Mouse (Mus musculus) MEL (cell line): ENCODE measurements around the gene Prdm11. TPM values are rescaled to one million over a fixed set of nuclear protein-coding genes. Genes with fewer than 3 reads are reported as not detected.

Experiments
- DNase-seq: peaks from one replicate; pipeline ENCODE4 v3.0.0; 2011; ENCODE audit warnings: low read depth, low spot score
- H3K27ac ChIP-seq: 2 replicates; pipeline ENCODE4 v1.5.1; 2012; ENCODE audit warnings: low read depth, mild to moderate bottlenecking, control low read depth, low read length, moderate library complexity; ENCODE audit not compliant: control insufficient read depth
- H3K27me3 ChIP-seq, 2 experiments: fragments of 150-350 bp in 1 of 2; sonication (generic) in 1 of 2; 2 replicates each; pipeline ENCODE4 v1.6.1; 2012; ENCODE audit warnings: low read length in 2 of 2, mild to moderate bottlenecking in 2 of 2, improper control_type of control experiment in 1 of 2, moderate library complexity in 1 of 2; ENCODE audit not compliant: insufficient read depth in 2 of 2, control insufficient read depth in 1 of 2
- H3K36me3 ChIP-seq, 2 experiments: 2 replicates each; pipeline ENCODE4 v1.6.1; 2012 to 2014; ENCODE audit warnings: low read length in 2 of 2, improper control_type of control experiment in 1 of 2, inconsistent platforms in 1 of 2, mild to moderate bottlenecking in 1 of 2; ENCODE audit not compliant: insufficient read depth in 2 of 2, control insufficient read depth in 1 of 2
- H3K4me1 ChIP-seq, 2 experiments: fragments of 150-350 bp in 1 of 2; sonication (generic) in 1 of 2; 2 replicates each; pipeline ENCODE4 v1.6.1; 2012; ENCODE audit warnings: low read length in 2 of 2, improper control_type of control experiment in 1 of 2, mild to moderate bottlenecking in 1 of 2; ENCODE audit not compliant: insufficient read depth in 2 of 2, control insufficient read depth in 1 of 2
- H3K4me3 ChIP-seq, 2 experiments: fragments of 150-350 bp in 1 of 2; sonication (generic) in 1 of 2; 2 replicates each; pipeline ENCODE4 v1.5.1; 2012; ENCODE audit warnings: low read depth in 2 of 2, low read length in 2 of 2, mild to moderate bottlenecking in 2 of 2, moderate library complexity in 2 of 2, control low read depth in 1 of 2, improper control_type of control experiment in 1 of 2; ENCODE audit not compliant: control insufficient read depth in 1 of 2, insufficient read depth in 1 of 2
- H3K79me2 ChIP-seq: 2 replicates; pipeline ENCODE4 v1.6.1; 2012; ENCODE audit warnings: mild to moderate bottlenecking, low read length, moderate library complexity; ENCODE audit not compliant: control insufficient read depth, poor library complexity, insufficient read depth
- H3K9ac ChIP-seq: 2 replicates; pipeline ENCODE4 v1.6.1; 2012; ENCODE audit warnings: low read depth, mild to moderate bottlenecking, control low read depth, low read length, moderate library complexity; ENCODE audit not compliant: control insufficient read depth, poor library complexity, severe bottlenecking
- H3K9me3 ChIP-seq: fragments of 150-350 bp; sonication (generic); replicated peaks from 2 replicates; pipeline ENCODE4 v1.6.1; 2012; ENCODE audit warnings: mild to moderate bottlenecking, low read length, improper control_type of control experiment, moderate library complexity; ENCODE audit not compliant: insufficient read depth
- BHLHE40 ChIP-seq: IDR thresholded peaks from 2 replicates; pipeline ENCODE4 v1.6.1; 2012; ENCODE audit warnings: low read depth, mild to moderate bottlenecking, inconsistent platforms, low read length, improper control_type of control experiment, borderline replicate concordance
- CHD1 ChIP-seq: IDR thresholded peaks from 2 replicates; pipeline ENCODE4 v1.6.1; 2012; ENCODE audit warnings: low read depth, mild to moderate bottlenecking, inconsistent platforms, low read length, improper control_type of control experiment
- CHD2 ChIP-seq: IDR thresholded peaks from 2 replicates; pipeline ENCODE4 v1.6.1; 2011; ENCODE audit warnings: low read length, improper control_type of control experiment
- E2F4 ChIP-seq: IDR thresholded peaks from 2 replicates; pipeline ENCODE4 v1.6.1; 2011; ENCODE audit warnings: low read depth, low read length, improper control_type of control experiment, borderline replicate concordance
- ELF1 ChIP-seq: IDR thresholded peaks from 2 replicates; pipeline ENCODE4 v1.6.1; 2014; ENCODE audit warnings: low read depth, mild to moderate bottlenecking, inconsistent platforms, low read length, improper control_type of control experiment, moderate library complexity
- EP300 ChIP-seq, 2 experiments: IDR thresholded peaks; 2 replicates each; pipeline ENCODE4 v1.6.1; 2011; ENCODE audit warnings: improper control_type of control experiment in 2 of 2, low read length in 2 of 2, low read depth in 1 of 2, mild to moderate bottlenecking in 1 of 2
- GATA1 ChIP-seq: IDR thresholded peaks from 2 replicates; pipeline ENCODE4 v1.6.1; 2011; ENCODE audit warnings: low read depth, low read length, improper control_type of control experiment
- HCFC1 ChIP-seq: IDR thresholded peaks from 2 replicates; pipeline ENCODE4 v1.6.1; 2012; ENCODE audit warnings: low read depth, mild to moderate bottlenecking, inconsistent platforms, low read length, improper control_type of control experiment, moderate library complexity
- JUND ChIP-seq: IDR thresholded peaks from 2 replicates; pipeline ENCODE4 v1.6.1; 2011; ENCODE audit warnings: low read depth, mild to moderate bottlenecking, improper control_type of control experiment, low read length
- KAT2A ChIP-seq: conservative IDR thresholded peaks from 2 replicates; pipeline ENCODE4 v1.6.1; 2012; ENCODE audit warnings: low read depth, low read length, improper control_type of control experiment, inconsistent platforms
- MAFK ChIP-seq: IDR thresholded peaks from 2 replicates; pipeline ENCODE4 v1.6.1; 2011; ENCODE audit warnings: low read depth, mild to moderate bottlenecking, low read length, improper control_type of control experiment, borderline replicate concordance
- MAX ChIP-seq: IDR thresholded peaks from 2 replicates; pipeline ENCODE4 v1.6.1; 2011; ENCODE audit warnings: low read length, improper control_type of control experiment
- MAZ ChIP-seq: IDR thresholded peaks from 2 replicates; pipeline ENCODE4 v1.6.1; 2012; ENCODE audit warnings: low read depth, mild to moderate bottlenecking, inconsistent platforms, low read length, improper control_type of control experiment
- MEF2A ChIP-seq: IDR thresholded peaks from 2 replicates; pipeline ENCODE4 v1.6.1; 2014; ENCODE audit warnings: low read depth, mild to moderate bottlenecking, inconsistent platforms, low read length, improper control_type of control experiment; ENCODE audit not compliant: poor library complexity, insufficient replicate concordance, severe bottlenecking; ENCODE audit errors: extremely low read depth
- MXI1 ChIP-seq: IDR thresholded peaks from 2 replicates; pipeline ENCODE4 v1.6.1; 2011; ENCODE audit warnings: mild to moderate bottlenecking, low read depth, low read length, improper control_type of control experiment
- MYB ChIP-seq: IDR thresholded peaks from 2 replicates; pipeline ENCODE4 v1.6.1; 2011; ENCODE audit warnings: mild to moderate bottlenecking, low read depth, low read length, improper control_type of control experiment
- MYC ChIP-seq: IDR thresholded peaks from 2 replicates; pipeline ENCODE4 v1.6.1; 2011; ENCODE audit warnings: low read depth, mild to moderate bottlenecking, low read length, improper control_type of control experiment, moderate library complexity
- NELFE ChIP-seq: IDR thresholded peaks from 2 replicates; pipeline ENCODE4 v1.6.1; 2011; ENCODE audit warnings: low read depth, low read length, improper control_type of control experiment
- POLR2A ChIP-seq, 2 experiments: IDR thresholded peaks; 2 replicates each; pipeline ENCODE4 v1.6.1; 2011 to 2012; ENCODE audit warnings: low read length in 2 of 2, mild to moderate bottlenecking in 2 of 2, control low read depth in 1 of 2, improper control_type of control experiment in 1 of 2, low read depth in 1 of 2, moderate library complexity in 1 of 2; ENCODE audit not compliant: control insufficient read depth in 1 of 2, insufficient read depth in 1 of 2, poor library complexity in 1 of 2
- POLR2AphosphoS2 ChIP-seq: IDR thresholded peaks from 2 replicates; pipeline ENCODE4 v1.6.1; 2011; ENCODE audit warnings: low read length, improper control_type of control experiment
- POLR2AphosphoS5 ChIP-seq: IDR thresholded peaks from 2 replicates; pipeline ENCODE4 v1.6.1; 2012; ENCODE audit warnings: low read depth, borderline replicate concordance, mild to moderate bottlenecking, inconsistent platforms, low read length, moderate library complexity, mixed read lengths
- RAD21 ChIP-seq: IDR thresholded peaks from 2 replicates; pipeline ENCODE4 v1.6.1; 2011; ENCODE audit warnings: mild to moderate bottlenecking, low read depth, low read length, improper control_type of control experiment
- SIN3A ChIP-seq: IDR thresholded peaks from 2 replicates; pipeline ENCODE4 v1.6.1; 2012; ENCODE audit warnings: low read length, improper control_type of control experiment, inconsistent platforms
- TCF12 ChIP-seq: IDR thresholded peaks from 2 replicates; pipeline ENCODE4 v1.6.1; 2014; ENCODE audit warnings: low read depth, mild to moderate bottlenecking, inconsistent platforms, low read length, improper control_type of control experiment, moderate library complexity
- UBTF ChIP-seq: IDR thresholded peaks from 2 replicates; pipeline ENCODE4 v1.6.1; 2012; ENCODE audit warnings: low read depth, mild to moderate bottlenecking, inconsistent platforms, low read length, improper control_type of control experiment, moderate library complexity, borderline replicate concordance; ENCODE audit not compliant: insufficient read depth
- USF1 ChIP-seq: IDR thresholded peaks from 2 replicates; pipeline ENCODE4 v1.6.1; 2014; ENCODE audit warnings: low read depth, mild to moderate bottlenecking, inconsistent platforms, low read length, improper control_type of control experiment, moderate library complexity
- USF2 ChIP-seq, 2 experiments: IDR thresholded peaks; 2 replicates each; pipeline ENCODE4 v1.6.1; 2011 to 2012; ENCODE audit warnings: improper control_type of control experiment in 2 of 2, low read length in 2 of 2, borderline replicate concordance in 1 of 2, inconsistent platforms in 1 of 2, low read depth in 1 of 2, mild to moderate bottlenecking in 1 of 2; ENCODE audit not compliant: insufficient read depth in 1 of 2
- ZC3H11A ChIP-seq: IDR thresholded peaks from 2 replicates; pipeline ENCODE4 v1.6.1; 2012; ENCODE audit warnings: low read depth, mild to moderate bottlenecking, inconsistent platforms, low read length, improper control_type of control experiment
- ZKSCAN1 ChIP-seq: IDR thresholded peaks from 2 replicates; pipeline ENCODE4 v1.6.1; 2012; ENCODE audit warnings: low read depth, mild to moderate bottlenecking, inconsistent platforms, low read length, improper control_type of control experiment, moderate library complexity
- ZNF384 ChIP-seq: IDR thresholded peaks from 2 replicates; pipeline ENCODE4 v1.6.1; 2012; ENCODE audit warnings: low read depth, mild to moderate bottlenecking, inconsistent platforms, low read length, improper control_type of control experiment
- polyA plus RNA-seq, 2 experiments: library from polyadenylated mRNA; stranded (reverse) in 1 of 2; unstranded in 1 of 2; fragments of >175 nt in 1 of 2; fragments of >200 nt in 1 of 2; gene quantifications; 2 replicates each; pipeline versions ENCODE4 v1.2.1 to v1.2.4; 2012; ENCODE audit warnings: low replicate concordance in 2 of 2, low read depth in 1 of 2; ENCODE audit not compliant: insufficient read length in 2 of 2, insufficient read depth in 1 of 2, missing spikeins in 1 of 2
- total RNA-seq: library from RNA; depleted of rRNA; stranded (reverse); fragments of 300-350 nt; gene quantifications from 2 replicates; pipeline ENCODE4 v1.2.3, GENCODE M21; 2012

Gene Prdm11
- total and polyA plus RNA-seq, 3 experiments = 5.5 to 9.2 TPM; not detected in 1

- peak; percentile 52 for DNase-seq
- H3K4me1 ChIP-seq = no peaks in the 10 kb centered on the region
- H3K27me3 ChIP-seq = no peaks in the 10 kb centered on the region
These were observed 31.7 kb downstream of the Prdm11 start for GRCm38 (mm10) chr2:93014093-93014937.

DNA sequence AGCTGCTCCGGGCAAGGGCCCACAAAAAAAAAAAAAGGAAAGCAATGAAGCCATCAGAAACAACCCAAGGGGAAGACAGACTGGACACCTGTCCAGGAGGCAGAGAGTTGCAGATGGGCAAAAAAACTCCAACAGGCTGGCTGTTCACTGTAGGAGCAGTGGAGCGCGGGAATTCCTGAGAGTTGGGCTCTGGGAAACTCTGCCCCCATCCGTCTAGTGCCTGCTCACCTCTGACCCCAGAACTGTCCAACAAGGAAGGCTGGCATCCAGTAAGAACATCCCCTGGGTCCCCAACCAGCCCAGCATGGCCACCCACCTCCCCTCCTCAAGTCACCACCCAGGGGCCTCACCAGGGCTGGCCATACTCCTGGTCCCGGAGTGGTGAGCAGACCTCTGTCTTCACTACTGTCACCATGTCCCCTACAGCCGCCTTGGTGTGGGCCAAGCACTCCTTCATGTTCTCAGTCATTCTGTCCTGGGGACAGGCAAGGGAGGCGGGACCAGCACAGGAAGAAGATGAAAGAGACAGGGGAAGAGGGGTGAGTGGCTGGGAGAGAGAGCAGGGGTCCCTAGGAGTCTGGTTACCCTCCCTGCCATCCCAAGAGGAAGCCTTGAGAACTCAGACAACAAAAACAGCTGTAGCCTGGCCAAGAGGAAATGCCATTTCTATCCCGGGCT is 32.4 kb downstream of the Prdm11 start:
- peaks cover 0 to 7% of the 10 kb centered on the region in 2 experiments; a peak in 2 of 4 replicates for H3K4me1 ChIP-seq
- DNase-seq = no peak
- H3K4me3 ChIP-seq = no peak overlapping the region
- no peaks in the 10 kb centered on the region; the same call in 1 of the 2 replicates for H3K79me2 ChIP-seq
- no peaks in the 10 kb centered on the region for H3K27me3 ChIP-seq
- peaks cover 0 to 3% of the 10 kb centered on the region in 2 experiments; a peak in 1 of 4 replicates for H3K36me3 ChIP-seq
- no peak overlapping the region for H3K27ac ChIP-seq
- TF ChIP-seq ELF1 = no peak
- TF ChIP-seq MAX = no peak
- no peak for TF ChIP-seq RAD21
- TF ChIP-seq BHLHE40 = no peak
- TF ChIP-seq UBTF = no peak
- no peak for TF ChIP-seq MXI1
- no peak for TF ChIP-seq CHD1
- no peak for TF ChIP-seq USF2 (IDR thresholded peaks at IDR 0.05; ENCODE audit: borderline replicate concordance in 1 of 2, insufficient read depth in 1 of 2, low read depth in 1 of 2, low read length in 2 of 2)
- no peak for TF ChIP-seq NELFE
- no peak for TF ChIP-seq CHD2
- TF ChIP-seq MYC = no peak
- no peak for TF ChIP-seq ZKSCAN1
- no peak for TF ChIP-seq E2F4
- H3K9ac ChIP-seq = peak overlapping the region; percentile 64; the same call in 1 of the 2 replicates
- H3K9me3 ChIP-seq = no peaks in the 10 kb centered on the region

More at GRCm38 (mm10) chr2:93014093-93014937, 31.7 kb downstream of the Prdm11 start:
- H3K9me3 ChIP-seq = no peaks in the 10 kb centered on the region
- H3K4me3 ChIP-seq = peak overlapping the region; percentile 35 to 41; a peak in 3 of 4 replicates
- H3K36me3 ChIP-seq = peaks cover 0 to 2% of the 10 kb centered on the region in 2 experiments; a peak in 1 of 4 replicates
- TF ChIP-seq NELFE (peak; percentile 21; the same call in 1 of the 2 replicates), POLR2A (IDR thresholded peaks at IDR 0.05; ENCODE audit: control insufficient read depth in 1 of 2, insufficient read depth in 1 of 2, low read depth in 1 of 2, low read length in 2 of 2, poor library complexity in 1 of 2) (peak in 1 of 2 experiments; percentile 8; a peak in 1 of 4 replicates), POLR2AphosphoS5 (no peak), EP300 (IDR thresholded peaks at IDR 0.05; ENCODE audit: low read depth in 1 of 2, low read length in 2 of 2) (0 out of 4 replicates have a peak, but pooled peaks of 1 of the 2 experiments have one; percentile 11), MXI1 (no peak), SIN3A (no peak), MEF2A (no peak), MAFK (no peak), JUND (no peak), BHLHE40 (no peak), MAZ (peak; percentile 71; the same call in 1 of the 2 replicates), MYB (no peak), HCFC1 (no peak), USF1 (no peak), MYC (no peak), KAT2A (no peak), POLR2AphosphoS2 (no peak), GATA1 (no peak), CHD2 (no peak), TCF12 (0 out of 2 replicates have a peak, but pooled peaks have one; percentile 12), ZC3H11A (no peak), E2F4 (no peak), ZNF384 (no peak)
- no peaks in the 10 kb centered on the region; the same call in 1 of the 2 replicates for H3K79me2 ChIP-seq
- peak overlapping the region; percentile 13; the same call in 1 of the 2 replicates for H3K27ac ChIP-seq
- peak overlapping the region; percentile 64 for H3K9ac ChIP-seq
